Mouse (Mus musculus) MEL (cell line): Measurements from ENCODE around the gene Myh6. TPM values are rescaled to one million over a fixed set of nuclear protein-coding genes. Genes with fewer than 3 reads are reported as not detected.

Source experiments
- DNase-seq: peaks from one replicate; pipeline ENCODE4 v3.0.0; 2011; ENCODE audit warnings: low read depth, low spot score
- H3K27ac ChIP-seq: 2 replicates; pipeline ENCODE4 v1.5.1; 2012; ENCODE audit warnings: low read depth, mild to moderate bottlenecking, control low read depth, low read length, moderate library complexity; ENCODE audit not compliant: control insufficient read depth
- H3K27me3 ChIP-seq, 2 experiments: fragments of 150-350 bp in 1 of 2; sonication (generic) in 1 of 2; 2 replicates each; pipeline ENCODE4 v1.6.1; 2012; ENCODE audit warnings: low read length in 2 of 2, mild to moderate bottlenecking in 2 of 2, improper control_type of control experiment in 1 of 2, moderate library complexity in 1 of 2; ENCODE audit not compliant: insufficient read depth in 2 of 2, control insufficient read depth in 1 of 2
- H3K36me3 ChIP-seq, 2 experiments: 2 replicates each; pipeline ENCODE4 v1.6.1; 2012 to 2014; ENCODE audit warnings: low read length in 2 of 2, improper control_type of control experiment in 1 of 2, inconsistent platforms in 1 of 2, mild to moderate bottlenecking in 1 of 2; ENCODE audit not compliant: insufficient read depth in 2 of 2, control insufficient read depth in 1 of 2
- H3K4me1 ChIP-seq, 2 experiments: fragments of 150-350 bp in 1 of 2; sonication (generic) in 1 of 2; 2 replicates each; pipeline ENCODE4 v1.6.1; 2012; ENCODE audit warnings: low read length in 2 of 2, improper control_type of control experiment in 1 of 2, mild to moderate bottlenecking in 1 of 2; ENCODE audit not compliant: insufficient read depth in 2 of 2, control insufficient read depth in 1 of 2
- H3K4me3 ChIP-seq, 2 experiments: fragments of 150-350 bp in 1 of 2; sonication (generic) in 1 of 2; 2 replicates each; pipeline ENCODE4 v1.5.1; 2012; ENCODE audit warnings: low read depth in 2 of 2, low read length in 2 of 2, mild to moderate bottlenecking in 2 of 2, moderate library complexity in 2 of 2, control low read depth in 1 of 2, improper control_type of control experiment in 1 of 2; ENCODE audit not compliant: control insufficient read depth in 1 of 2, insufficient read depth in 1 of 2
- H3K79me2 ChIP-seq: 2 replicates; pipeline ENCODE4 v1.6.1; 2012; ENCODE audit warnings: mild to moderate bottlenecking, low read length, moderate library complexity; ENCODE audit not compliant: control insufficient read depth, poor library complexity, insufficient read depth
- H3K9ac ChIP-seq: 2 replicates; pipeline ENCODE4 v1.6.1; 2012; ENCODE audit warnings: low read depth, mild to moderate bottlenecking, control low read depth, low read length, moderate library complexity; ENCODE audit not compliant: control insufficient read depth, poor library complexity, severe bottlenecking
- H3K9me3 ChIP-seq: fragments of 150-350 bp; sonication (generic); replicated peaks from 2 replicates; pipeline ENCODE4 v1.6.1; 2012; ENCODE audit warnings: mild to moderate bottlenecking, low read length, improper control_type of control experiment, moderate library complexity; ENCODE audit not compliant: insufficient read depth
- BHLHE40 ChIP-seq: IDR thresholded peaks from 2 replicates; pipeline ENCODE4 v1.6.1; 2012; ENCODE audit warnings: low read depth, mild to moderate bottlenecking, inconsistent platforms, low read length, improper control_type of control experiment, borderline replicate concordance
- CHD1 ChIP-seq: IDR thresholded peaks from 2 replicates; pipeline ENCODE4 v1.6.1; 2012; ENCODE audit warnings: low read depth, mild to moderate bottlenecking, inconsistent platforms, low read length, improper control_type of control experiment
- CHD2 ChIP-seq: IDR thresholded peaks from 2 replicates; pipeline ENCODE4 v1.6.1; 2011; ENCODE audit warnings: low read length, improper control_type of control experiment
- E2F4 ChIP-seq: IDR thresholded peaks from 2 replicates; pipeline ENCODE4 v1.6.1; 2011; ENCODE audit warnings: low read depth, low read length, improper control_type of control experiment, borderline replicate concordance
- EP300 ChIP-seq, 2 experiments: IDR thresholded peaks; 2 replicates each; pipeline ENCODE4 v1.6.1; 2011; ENCODE audit warnings: improper control_type of control experiment in 2 of 2, low read length in 2 of 2, low read depth in 1 of 2, mild to moderate bottlenecking in 1 of 2
- GATA1 ChIP-seq: IDR thresholded peaks from 2 replicates; pipeline ENCODE4 v1.6.1; 2011; ENCODE audit warnings: low read depth, low read length, improper control_type of control experiment
- HCFC1 ChIP-seq: IDR thresholded peaks from 2 replicates; pipeline ENCODE4 v1.6.1; 2012; ENCODE audit warnings: low read depth, mild to moderate bottlenecking, inconsistent platforms, low read length, improper control_type of control experiment, moderate library complexity
- MAX ChIP-seq: IDR thresholded peaks from 2 replicates; pipeline ENCODE4 v1.6.1; 2011; ENCODE audit warnings: low read length, improper control_type of control experiment
- MAZ ChIP-seq: IDR thresholded peaks from 2 replicates; pipeline ENCODE4 v1.6.1; 2012; ENCODE audit warnings: low read depth, mild to moderate bottlenecking, inconsistent platforms, low read length, improper control_type of control experiment
- MEF2A ChIP-seq: IDR thresholded peaks from 2 replicates; pipeline ENCODE4 v1.6.1; 2014; ENCODE audit warnings: low read depth, mild to moderate bottlenecking, inconsistent platforms, low read length, improper control_type of control experiment; ENCODE audit not compliant: poor library complexity, insufficient replicate concordance, severe bottlenecking; ENCODE audit errors: extremely low read depth
- MXI1 ChIP-seq: IDR thresholded peaks from 2 replicates; pipeline ENCODE4 v1.6.1; 2011; ENCODE audit warnings: mild to moderate bottlenecking, low read depth, low read length, improper control_type of control experiment
- MYB ChIP-seq: IDR thresholded peaks from 2 replicates; pipeline ENCODE4 v1.6.1; 2011; ENCODE audit warnings: mild to moderate bottlenecking, low read depth, low read length, improper control_type of control experiment
- MYC ChIP-seq: IDR thresholded peaks from 2 replicates; pipeline ENCODE4 v1.6.1; 2011; ENCODE audit warnings: low read depth, mild to moderate bottlenecking, low read length, improper control_type of control experiment, moderate library complexity
- RCOR1 ChIP-seq: IDR thresholded peaks from 2 replicates; pipeline ENCODE4 v1.6.1; 2012; ENCODE audit warnings: low read depth, mild to moderate bottlenecking, inconsistent platforms, low read length, improper control_type of control experiment
- SIN3A ChIP-seq: IDR thresholded peaks from 2 replicates; pipeline ENCODE4 v1.6.1; 2012; ENCODE audit warnings: low read length, improper control_type of control experiment, inconsistent platforms
- TCF12 ChIP-seq: IDR thresholded peaks from 2 replicates; pipeline ENCODE4 v1.6.1; 2014; ENCODE audit warnings: low read depth, mild to moderate bottlenecking, inconsistent platforms, low read length, improper control_type of control experiment, moderate library complexity
- polyA plus RNA-seq, 2 experiments: library from polyadenylated mRNA; stranded (reverse) in 1 of 2; unstranded in 1 of 2; fragments of >175 nt in 1 of 2; fragments of >200 nt in 1 of 2; gene quantifications; 2 replicates each; pipeline versions ENCODE4 v1.2.1 to v1.2.4; 2012; ENCODE audit warnings: low replicate concordance in 2 of 2, low read depth in 1 of 2; ENCODE audit not compliant: insufficient read length in 2 of 2, insufficient read depth in 1 of 2, missing spikeins in 1 of 2
- total RNA-seq: library from RNA; depleted of rRNA; stranded (reverse); fragments of 300-350 nt; gene quantifications from 2 replicates; pipeline ENCODE4 v1.2.3, GENCODE M21; 2012; rRNA removed

Gene Myh6
- total RNA-seq (not detected in 2 replicates), polyA plus RNA-seq (not detected)

DNA sequence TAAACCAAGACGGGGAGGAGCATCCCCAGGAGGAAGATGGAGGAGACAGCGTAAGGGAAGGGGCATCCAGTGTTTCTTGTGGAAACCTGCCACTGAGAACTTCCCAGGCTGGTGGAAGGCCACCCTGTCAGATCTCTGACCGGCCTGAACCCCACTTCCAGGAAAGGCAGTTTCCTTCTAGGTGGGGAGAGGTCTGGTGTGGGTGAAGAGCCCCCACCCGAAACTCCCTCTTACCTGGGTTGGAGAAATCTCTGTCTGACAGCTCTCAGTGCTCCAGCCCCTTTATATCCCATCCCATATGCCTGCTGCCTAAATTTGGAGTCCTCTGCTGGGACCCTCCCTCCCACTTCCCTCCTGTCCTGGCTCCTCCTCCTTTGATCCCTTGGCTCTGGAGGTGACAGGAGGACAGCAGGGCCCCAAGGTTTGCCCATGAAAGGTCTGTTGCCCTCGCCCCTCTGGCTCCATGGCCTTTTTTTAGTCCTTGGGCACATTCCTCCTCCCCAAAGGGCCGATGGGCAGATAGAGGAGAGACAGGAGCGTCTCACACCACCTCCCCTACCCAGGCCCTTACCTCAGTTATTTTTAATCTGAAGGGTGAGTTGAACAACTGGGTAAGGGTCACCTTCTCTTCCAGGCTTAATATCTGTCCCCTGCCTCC, at the start of gene Myh6:
Gene Myh6 (minus strand): TSS at position 608 of the 658 bp plus-strand sequence.
- Histone ChIP-seq H3K9ac (no peak within 1 kb of the TSS), H3K27me3 (peaks cover 0 to 9% of the 10 kb centered on the region in 2 experiments; a peak in 3 of 4 replicates)

DNA sequence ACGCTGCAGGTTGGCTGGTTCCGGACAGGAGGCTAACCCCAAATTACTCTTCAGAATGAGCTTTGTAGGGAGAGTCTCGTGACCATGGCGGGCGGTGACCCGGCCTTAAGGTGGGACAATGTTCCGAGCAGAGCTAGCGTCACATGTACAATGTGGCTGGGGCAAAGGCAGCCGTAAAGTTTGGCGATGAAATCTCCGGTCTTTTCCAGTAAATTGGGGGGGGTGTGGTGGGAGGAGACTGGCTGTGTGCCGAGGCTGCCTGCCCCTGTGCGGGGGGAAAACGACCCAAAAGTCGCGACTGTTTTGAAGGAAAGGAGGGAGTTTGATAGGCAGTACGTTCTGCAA, 49.0 kb upstream of the Myh6 start:
- Histone ChIP-seq H3K4me3 (peak overlapping the region; percentile 65 to 81), H3K27me3 (no peaks in the 10 kb centered on the region), H3K4me1 (no peaks in the 10 kb centered on the region; a peak in 2 of 4 replicates), H3K36me3 (peaks cover 4% of the 10 kb centered on the region in 2 experiments; a peak in 3 of 4 replicates), H3K27ac (peak overlapping the region; percentile 69), H3K79me2 (peaks cover 12% of the 10 kb centered on the region), H3K9me3 (no peaks in the 10 kb centered on the region), H3K9ac (peak overlapping the region; percentile 79)
- TF ChIP-seq MEF2A (no peak), BHLHE40 (0 out of 2 replicates have a peak, but pooled peaks have one; percentile 19), E2F4 (no peak), MAX (peak; percentile 35; the same call in 1 of the 2 replicates), MYC (0 out of 2 replicates have a peak, but pooled peaks have one; percentile 10), MXI1 (peak; percentile 81), MAZ (no peak), SIN3A (peak; percentile 55; the same call in 1 of the 2 replicates), CHD2 (no peak), RCOR1 (no peak), CHD1 (0 out of 2 replicates have a peak, but pooled peaks have one; percentile 67)
- no peak for DNase-seq

More for the DNA sequence above, at the start of gene Myh6:
- DNase-seq: no peak
- no peaks in the 10 kb centered on the region for H3K4me1 ChIP-seq
- TF ChIP-seq E2F4 (no peak), MYC (no peak), MEF2A (no peak), EP300 (IDR thresholded peaks at IDR 0.05; ENCODE audit: low read depth in 1 of 2, low read length in 2 of 2) (no peak), HCFC1 (no peak), MYB (no peak), GATA1 (no peak), TCF12 (no peak)
- no peak within 1 kb of the TSS for H3K27ac ChIP-seq
- no peaks in the 10 kb centered on the region for H3K36me3 ChIP-seq
- no peaks in the 10 kb centered on the region for H3K79me2 ChIP-seq
- H3K9me3 ChIP-seq: no peaks in the 10 kb centered on the region
- H3K4me3 ChIP-seq: no peak within 1 kb of the TSS
